Mouse (Mus musculus): ENCODE measurements around the gene Tecta. TPM values are rescaled to one million over a fixed set of nuclear protein-coding genes. Genes with fewer than 3 reads are reported as not detected.

The Tecta gene
- total RNA-seq, 2 experiments from 2014 or later, result 0.21 to 0.22 TPM

- no peak for DNase-seq (ENCODE audit: low spot score in 2 of 2)
These were observed 76.5 kb downstream of the Tecta start for GRCm38 (mm10) chr9:42323238-42323637.

DNA sequence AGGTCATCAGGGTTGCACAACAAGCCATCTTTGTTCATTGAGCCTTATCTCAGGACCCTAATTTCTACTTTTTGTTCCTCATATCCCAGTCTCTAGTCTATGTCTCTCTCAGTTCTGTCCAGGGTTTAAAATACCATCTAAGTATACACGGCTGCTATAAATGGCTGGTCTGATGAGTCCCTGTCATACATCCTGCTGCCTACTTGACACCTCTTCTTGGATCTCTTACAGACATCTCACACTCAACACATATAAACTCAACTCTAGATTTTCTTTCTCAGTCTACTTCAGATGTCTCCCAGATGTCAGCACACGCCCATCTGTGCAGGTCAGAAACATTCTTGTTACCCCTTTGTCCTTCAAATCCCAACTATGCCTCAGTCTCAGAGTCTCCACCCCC, 78.3 kb downstream of the Tecta start:
- DNase-seq (ENCODE audit: low spot score in 2 of 2), result no peak

GRCm38 (mm10) chr9:42320616-42321015, 79.1 kb downstream of the Tecta start:
- DNase-seq (ENCODE audit: low spot score in 2 of 2), result no peak

- no peak for DNase-seq (ENCODE audit: low spot score in 2 of 2)
These were observed 81.2 kb downstream of the Tecta start for GRCm38 (mm10) chr9:42318455-42318987.

- no peak for DNase-seq (ENCODE audit: low spot score in 2 of 2)
These were observed 82.4 kb downstream of the Tecta start for GRCm38 (mm10) chr9:42317337-42317736.

- DNase-seq (ENCODE audit: low spot score in 2 of 2), result no peak
These were observed 83.9 kb downstream of the Tecta start for GRCm38 (mm10) chr9:42315816-42316215.

- DNase-seq (ENCODE audit: low spot score in 2 of 2), result no peak
These were observed 84.8 kb downstream of the Tecta start for GRCm38 (mm10) chr9:42314959-42315358.

GRCm38 (mm10) chr9:42314388-42314787, 85.3 kb downstream of the Tecta start:
- DNase-seq (ENCODE audit: low spot score in 2 of 2), result no peak

DNA sequence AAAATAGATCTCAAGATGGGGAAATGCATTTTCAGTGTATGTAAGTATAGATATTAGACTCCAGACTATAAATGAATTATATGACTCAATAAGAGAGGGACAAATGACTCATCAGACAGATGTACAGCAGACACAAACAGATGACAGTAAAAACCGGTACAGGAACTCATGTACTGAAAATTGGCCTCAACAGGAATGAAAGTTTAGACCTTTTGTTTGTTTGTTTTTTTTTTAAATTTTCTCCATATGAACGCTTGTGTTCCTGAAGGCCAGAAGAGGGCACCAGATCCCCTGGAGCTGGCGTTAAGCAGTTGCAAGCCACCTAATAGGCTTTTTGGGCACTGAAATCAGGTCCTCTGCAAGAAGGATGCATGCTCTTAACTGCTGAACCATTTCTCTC, 85.9 kb downstream of the Tecta start:
- no peak for DNase-seq (ENCODE audit: low spot score in 2 of 2)

- DNase-seq (ENCODE audit: low spot score in 2 of 2), result no peak
These were observed 88.4 kb downstream of the Tecta start for GRCm38 (mm10) chr9:42311311-42311710.

- no peak for DNase-seq (ENCODE audit: low spot score in 2 of 2)
These were observed 95.8 kb downstream of the Tecta start for GRCm38 (mm10) chr9:42303894-42304293.

DNA sequence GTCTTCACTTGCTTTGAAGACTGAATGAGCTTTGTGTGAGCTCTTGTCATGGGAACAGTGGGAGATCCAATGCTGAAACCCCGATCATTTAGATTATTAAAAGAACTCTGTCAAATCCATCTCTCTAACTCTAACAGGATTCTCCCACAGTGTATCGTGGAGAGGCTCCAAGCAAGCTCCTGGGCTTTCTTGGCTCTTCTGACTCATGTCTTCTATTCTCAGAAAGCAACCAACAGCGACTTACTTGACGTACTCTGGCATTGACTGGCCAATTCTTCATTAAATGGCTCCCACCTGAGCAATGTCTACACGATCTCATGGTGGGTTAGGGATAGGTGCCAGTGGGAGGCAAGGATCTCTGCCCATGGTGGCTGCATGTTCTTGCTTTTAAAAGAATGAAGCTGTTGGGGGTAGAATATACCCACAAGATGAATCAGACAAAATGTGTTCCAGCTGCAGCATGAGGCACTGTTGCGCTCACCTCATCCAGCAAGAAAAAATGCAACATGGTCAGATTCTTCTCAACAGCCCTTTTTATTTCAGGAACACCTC, 98.6 kb downstream of the Tecta start:
- DNase-seq (ENCODE audit: low spot score in 2 of 2), result no peak

DNA sequence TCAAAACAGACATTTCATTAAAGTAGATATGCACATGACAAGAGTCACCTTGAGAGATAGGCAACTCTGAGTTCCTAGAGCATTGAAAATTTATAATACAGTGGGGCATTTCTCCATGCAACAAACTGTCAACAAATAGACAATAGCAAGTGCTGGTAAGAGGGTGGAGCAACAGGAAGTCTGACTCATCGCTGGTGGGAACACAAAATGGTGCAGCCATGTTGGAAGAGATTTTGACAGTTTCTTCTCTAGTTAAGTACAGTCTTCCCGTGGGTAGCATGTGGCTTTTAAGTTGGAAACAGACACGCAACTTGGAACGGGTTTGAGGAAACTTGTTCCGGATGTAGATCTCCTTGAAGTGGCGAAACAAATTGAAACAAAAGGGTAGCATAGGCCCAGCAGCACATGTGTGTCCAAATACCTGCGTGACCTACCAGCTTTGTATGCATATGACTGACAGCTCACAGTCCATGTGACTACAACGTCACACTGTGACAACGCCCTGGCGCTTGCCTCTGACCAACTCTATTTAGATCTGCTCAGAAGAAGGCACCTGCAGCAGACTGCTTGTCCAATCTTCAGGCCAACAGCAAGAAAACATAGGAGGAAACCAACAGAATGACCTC, 103.3 kb downstream of the Tecta start:
- no peak for DNase-seq (ENCODE audit: low spot score in 2 of 2)

DNA sequence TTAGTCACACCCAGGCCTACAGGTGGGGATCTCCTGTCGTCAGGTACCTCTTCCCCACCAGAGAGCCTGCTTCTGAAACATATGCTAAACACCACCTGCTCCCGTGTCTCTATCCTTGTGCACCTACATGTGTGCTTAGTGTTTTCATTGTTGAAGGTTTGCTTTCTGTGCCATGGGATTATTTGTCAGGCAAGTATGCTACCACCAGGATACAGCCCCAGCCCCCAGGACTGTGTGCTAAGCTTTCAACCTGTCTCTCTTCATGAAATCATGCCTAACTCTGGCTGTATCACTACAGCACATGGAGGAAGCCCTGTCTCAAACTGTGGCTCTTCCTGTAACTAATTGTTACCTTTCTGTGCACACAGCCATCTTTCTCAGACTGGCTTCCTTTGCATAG, 105.6 kb downstream of the Tecta start:
- no peak for DNase-seq (ENCODE audit: low spot score in 2 of 2)

GRCm38 (mm10) chr9:42293596-42293995, 106.1 kb downstream of the Tecta start:
- no peak for DNase-seq (ENCODE audit: low spot score in 2 of 2)

- no peak for DNase-seq (ENCODE audit: low spot score in 2 of 2)
These were observed 106.7 kb downstream of the Tecta start for GRCm38 (mm10) chr9:42293051-42293450.

DNA sequence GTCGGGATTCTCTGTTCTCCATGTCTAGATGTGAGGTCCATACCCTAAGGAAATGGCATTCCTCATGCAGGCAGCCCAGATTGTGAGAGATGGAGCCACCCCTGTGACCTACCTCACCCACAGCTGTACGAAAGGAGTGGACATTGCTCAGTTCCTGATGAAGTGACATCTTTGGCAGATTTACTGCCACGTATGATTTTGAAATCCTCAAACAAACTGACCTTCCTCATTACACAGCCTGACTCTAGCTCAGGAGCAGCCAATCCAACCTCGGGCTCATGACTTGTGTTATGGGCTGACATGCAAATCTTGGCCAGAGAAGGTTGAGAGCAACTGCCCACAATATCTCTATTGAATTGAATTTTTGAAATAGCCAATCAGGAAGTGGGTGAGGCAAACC, 120.1 kb downstream of the Tecta start:
- no peak for DNase-seq (ENCODE audit: low spot score in 2 of 2)

Small RNA genes lying within 50 kb of the gene (microRNA-seq; reads per million reads assigned to microRNA genes)
- not detected for gene Gm44311

Other genes starting within 250 kb of the Tecta start
- 10 to 100 TPM; 16.7 to 19.3 TPM for gene Sc5d, start 135.7 kb downstream of the Tecta start, total RNA-seq (2021)
- gene Tbcel, start 107.9 kb upstream of the Tecta start, total RNA-seq (2021), result 10 to 100 TPM; 23.2 to 26.4 TPM

All from gastrocnemius, postnatal 4 days (tissue).